Mouse (Mus musculus): ENCODE measurements around the gene Gabrr3. TPM values are rescaled to one million over a fixed set of nuclear protein-coding genes. Genes with fewer than 3 reads are reported as not detected.
"Not testable (repeated sequence)": the region's sequence is repeated elsewhere in the genome, so short reads cannot be mapped to it uniquely, and the experiment has no call there.

Gene Gabrr3
- polyA plus RNA-seq, 1 experiment from 2014 or later: not detected

GRCm38 (mm10) chr16:59427960-59428359 is 20.8 kb downstream of the Gabrr3 start:
- 84% methylated on average over 7 of the region's 7 CpGs for WGBS (ENCODE audit: insufficient replicate concordance)
- H3K4me3 ChIP-seq (ENCODE audit: low read depth, low read length): no peak overlapping the region
- no peak overlapping the region for H3K9ac ChIP-seq (replicated peaks)
- no peak overlapping the region for H3K27ac ChIP-seq (ENCODE audit: low read depth)
- H3K36me3 ChIP-seq (replicated peaks; ENCODE audit: insufficient read depth, low read length): no peaks in the 10 kb centered on the region
- ATAC-seq (no peak), DNase-seq (no peak)
- no peak overlapping the region for H3K4me2 ChIP-seq (ENCODE audit: low read depth, low read length)
- no peaks in the 10 kb centered on the region for H3K4me1 ChIP-seq (ENCODE audit: insufficient read depth)
- H3K9me3 ChIP-seq (ENCODE audit: low read length): no peaks in the 10 kb centered on the region
- TF ChIP-seq CTCF (IDR thresholded peaks at IDR 0.05; ENCODE audit: low read depth) (no peak), EP300 (IDR thresholded peaks at IDR 0.05; ENCODE audit: low read depth) (no peak)
- H3K27me3 ChIP-seq (ENCODE audit: insufficient read depth, low read length): no peaks in the 10 kb centered on the region

DNA sequence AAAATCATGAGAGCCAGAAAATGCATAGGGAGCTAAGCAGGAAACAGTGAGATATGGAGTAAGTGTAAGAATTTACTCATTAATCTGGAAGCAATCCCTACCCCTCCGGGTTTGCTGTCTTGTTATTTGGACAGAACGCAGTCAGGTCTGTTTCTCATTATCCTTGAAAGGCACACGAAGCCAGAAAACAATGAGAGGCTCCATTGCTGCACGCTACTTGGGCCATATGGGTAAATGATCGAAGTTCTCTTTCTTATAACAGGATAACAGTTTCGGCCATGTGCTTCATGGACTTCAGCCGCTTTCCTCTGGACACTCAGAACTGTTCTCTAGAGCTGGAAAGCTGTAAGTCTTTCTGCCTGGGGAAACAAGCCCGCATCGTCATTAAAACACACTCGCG is 26.0 kb downstream of the Gabrr3 start:
- no peak overlapping the region for H3K4me3 ChIP-seq (ENCODE audit: low read depth, low read length)
- H3K9ac ChIP-seq (replicated peaks): no peak overlapping the region
- H3K27me3 ChIP-seq (ENCODE audit: insufficient read depth, low read length): no peaks in the 10 kb centered on the region
- H3K4me2 ChIP-seq (ENCODE audit: low read depth, low read length): no peak overlapping the region
- ATAC-seq: no peak
- 71% methylated on average over 11 of the region's 11 CpGs for WGBS (ENCODE audit: insufficient replicate concordance)
- no peaks in the 10 kb centered on the region for H3K9me3 ChIP-seq (ENCODE audit: low read length)
- H3K4me1 ChIP-seq (ENCODE audit: insufficient read depth): no peaks in the 10 kb centered on the region
- H3K36me3 ChIP-seq (replicated peaks; ENCODE audit: insufficient read depth, low read length): no peaks in the 10 kb centered on the region
- no peak overlapping the region for H3K27ac ChIP-seq (ENCODE audit: low read depth)
- TF ChIP-seq CTCF (IDR thresholded peaks at IDR 0.05; ENCODE audit: low read depth): no peak
- no peak for TF ChIP-seq EP300 (IDR thresholded peaks at IDR 0.05; ENCODE audit: low read depth)
- DNase-seq: no peak

DNA sequence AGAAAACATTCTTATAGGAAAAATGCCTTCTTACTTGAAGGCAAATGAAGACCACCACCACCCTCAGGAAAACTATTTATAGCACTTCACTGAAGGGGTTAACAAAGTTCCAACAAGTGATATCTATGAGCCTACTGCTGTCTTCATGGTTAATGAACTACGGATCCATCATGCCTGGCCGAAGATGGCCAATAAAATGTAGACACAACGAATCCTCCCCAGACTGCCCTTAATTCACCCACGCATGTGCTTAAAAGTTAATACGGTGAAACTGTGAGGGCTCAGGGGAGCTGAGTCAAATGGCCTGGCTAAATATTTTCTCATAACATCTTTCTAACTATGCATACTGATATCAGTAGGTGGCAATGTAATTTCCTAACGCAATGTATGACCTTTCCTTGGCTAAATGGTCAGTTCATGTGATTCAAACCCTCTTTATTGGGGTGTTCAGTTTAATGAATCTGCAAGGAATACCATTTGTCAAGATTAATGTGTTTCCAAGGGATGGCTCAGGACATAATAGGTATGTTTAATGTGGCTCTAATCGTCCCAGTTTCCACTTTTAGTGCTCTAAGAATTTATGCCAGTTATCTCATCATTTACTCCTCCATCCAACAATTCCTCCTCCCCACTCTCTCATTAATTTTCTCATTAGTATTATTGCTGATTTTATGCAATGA is 37.9 kb downstream of the Gabrr3 start:
- Histone ChIP-seq H3K27ac (ENCODE audit: low read depth) (no peak overlapping the region), H3K4me1 (ENCODE audit: insufficient read depth) (no peaks in the 10 kb centered on the region), H3K36me3 (replicated peaks; ENCODE audit: insufficient read depth, low read length) (no peaks in the 10 kb centered on the region), H3K4me3 (ENCODE audit: low read depth, low read length) (no peak overlapping the region), H3K4me2 (ENCODE audit: low read depth, low read length) (no peak overlapping the region), H3K27me3 (ENCODE audit: insufficient read depth, low read length) (no peaks in the 10 kb centered on the region), H3K9me3 (ENCODE audit: low read length) (no peaks in the 10 kb centered on the region), H3K9ac (replicated peaks) (no peak overlapping the region)
- DNase-seq (no peak), ATAC-seq (no peak)
- WGBS (ENCODE audit: insufficient replicate concordance): 77% methylated on average over 7 of the region's 7 CpGs
- TF ChIP-seq EP300 (IDR thresholded peaks at IDR 0.05; ENCODE audit: low read depth) (no peak), CTCF (IDR thresholded peaks at IDR 0.05; ENCODE audit: low read depth) (no peak)

DNA sequence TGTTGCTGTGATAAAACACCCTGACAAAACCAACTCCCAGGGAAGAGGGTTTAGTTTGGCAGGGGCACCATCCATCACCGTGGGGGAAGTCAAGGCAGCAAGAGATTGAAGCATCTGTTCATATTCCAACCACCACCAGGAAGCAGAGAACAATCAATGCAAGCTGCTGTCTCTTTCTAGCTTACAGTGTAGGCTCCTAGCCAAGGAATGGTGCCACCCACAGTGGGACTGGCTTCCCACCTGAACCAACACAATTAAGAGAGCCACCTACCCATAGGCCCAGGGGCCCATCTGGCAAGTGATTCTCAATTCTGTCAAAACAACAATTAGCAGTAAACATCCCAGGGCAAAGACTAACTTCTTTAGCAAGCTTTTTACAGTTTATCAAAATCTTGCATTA is 41.0 kb downstream of the Gabrr3 start:
- ATAC-seq: no peak

DNA sequence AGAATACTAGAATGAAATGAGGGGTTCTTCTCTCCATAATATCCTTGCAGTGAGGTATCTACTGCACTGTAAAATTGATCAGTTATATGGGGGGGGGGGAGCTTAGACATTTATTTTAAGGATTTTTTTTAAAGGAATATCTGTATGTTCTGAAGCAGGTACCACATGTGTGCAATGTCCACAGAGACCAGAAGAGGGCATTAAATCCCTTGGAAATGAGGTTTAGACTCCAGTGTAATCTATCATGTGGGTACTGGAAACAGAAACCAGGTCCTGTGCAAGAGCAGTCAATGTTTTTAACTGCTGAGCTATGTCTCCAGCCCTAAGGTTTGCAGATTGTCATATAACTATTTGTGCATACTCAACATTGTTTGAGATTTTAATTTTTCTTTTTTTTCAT is 42.0 kb downstream of the Gabrr3 start:
- Histone ChIP-seq H3K27ac (ENCODE audit: low read depth) (no peak overlapping the region), H3K36me3 (replicated peaks; ENCODE audit: insufficient read depth, low read length) (no peaks in the 10 kb centered on the region), H3K27me3 (ENCODE audit: insufficient read depth, low read length) (no peaks in the 10 kb centered on the region), H3K4me1 (ENCODE audit: insufficient read depth) (no peaks in the 10 kb centered on the region), H3K9me3 (ENCODE audit: low read length) (no peaks in the 10 kb centered on the region), H3K4me2 (ENCODE audit: low read depth, low read length) (no peak overlapping the region), H3K4me3 (ENCODE audit: low read depth, low read length) (no peak overlapping the region), H3K9ac (replicated peaks) (no peak overlapping the region)
- DNase-seq (no peak), ATAC-seq (no peak)
- peak; percentile 21; the same call in 1 of the 2 replicates for TF ChIP-seq CTCF (IDR thresholded peaks at IDR 0.05; ENCODE audit: low read depth)
- no peak for TF ChIP-seq EP300 (IDR thresholded peaks at IDR 0.05; ENCODE audit: low read depth)

More for the DNA sequence above, 41.0 kb downstream of the Gabrr3 start:
- Histone ChIP-seq H3K4me2 (ENCODE audit: low read depth, low read length) (no peak overlapping the region), H3K9me3 (ENCODE audit: low read length) (no peaks in the 10 kb centered on the region), H3K27ac (ENCODE audit: low read depth) (no peak overlapping the region), H3K4me1 (ENCODE audit: insufficient read depth) (no peaks in the 10 kb centered on the region), H3K27me3 (ENCODE audit: insufficient read depth, low read length) (no peaks in the 10 kb centered on the region), H3K36me3 (replicated peaks; ENCODE audit: insufficient read depth, low read length) (no peaks in the 10 kb centered on the region), H3K4me3 (ENCODE audit: low read depth, low read length) (no peak overlapping the region), H3K9ac (replicated peaks) (no peak overlapping the region)
- TF ChIP-seq CTCF (IDR thresholded peaks at IDR 0.05; ENCODE audit: low read depth) (no peak), EP300 (IDR thresholded peaks at IDR 0.05; ENCODE audit: low read depth) (no peak)
- DNase-seq: no peak
- WGBS (ENCODE audit: insufficient replicate concordance): 56% methylated on average over 1 of the region's 1 CpGs

DNA sequence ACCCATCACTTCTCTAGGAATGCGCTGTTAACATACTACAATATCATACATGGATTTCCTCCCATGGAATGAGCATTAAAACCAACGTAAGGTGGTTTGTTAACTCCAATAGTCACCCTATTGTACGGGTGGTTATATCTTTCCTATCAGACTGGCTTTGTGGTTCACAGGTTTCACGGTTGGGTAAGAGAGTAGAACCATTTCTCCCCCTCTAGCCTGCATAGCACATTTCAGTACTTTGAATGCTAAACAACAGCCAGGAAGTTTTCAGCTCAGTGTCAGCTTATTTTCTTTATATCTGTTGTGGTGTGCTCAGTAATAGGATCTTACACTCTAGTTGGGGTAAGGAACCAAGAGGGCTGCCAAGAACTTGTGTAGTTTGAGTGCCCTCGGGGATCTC is 44.7 kb downstream of the Gabrr3 start:
- WGBS (ENCODE audit: insufficient replicate concordance): 60% methylated on average over 5 of the region's 5 CpGs
- H3K9ac ChIP-seq (replicated peaks): no peak overlapping the region
- no peaks in the 10 kb centered on the region for H3K36me3 ChIP-seq (replicated peaks; ENCODE audit: insufficient read depth, low read length)
- H3K9me3 ChIP-seq (ENCODE audit: low read length): no peaks in the 10 kb centered on the region
- no peak overlapping the region for H3K4me3 ChIP-seq (ENCODE audit: low read depth, low read length)
- H3K27ac ChIP-seq (ENCODE audit: low read depth): no peak overlapping the region
- H3K4me1 ChIP-seq (ENCODE audit: insufficient read depth): no peaks in the 10 kb centered on the region
- TF ChIP-seq CTCF (IDR thresholded peaks at IDR 0.05; ENCODE audit: low read depth) (no peak), EP300 (IDR thresholded peaks at IDR 0.05; ENCODE audit: low read depth) (no peak)
- H3K4me2 ChIP-seq (ENCODE audit: low read depth, low read length): no peak overlapping the region
- H3K27me3 ChIP-seq (ENCODE audit: insufficient read depth, low read length): no peaks in the 10 kb centered on the region
- ATAC-seq (no peak), DNase-seq (no peak)

DNA sequence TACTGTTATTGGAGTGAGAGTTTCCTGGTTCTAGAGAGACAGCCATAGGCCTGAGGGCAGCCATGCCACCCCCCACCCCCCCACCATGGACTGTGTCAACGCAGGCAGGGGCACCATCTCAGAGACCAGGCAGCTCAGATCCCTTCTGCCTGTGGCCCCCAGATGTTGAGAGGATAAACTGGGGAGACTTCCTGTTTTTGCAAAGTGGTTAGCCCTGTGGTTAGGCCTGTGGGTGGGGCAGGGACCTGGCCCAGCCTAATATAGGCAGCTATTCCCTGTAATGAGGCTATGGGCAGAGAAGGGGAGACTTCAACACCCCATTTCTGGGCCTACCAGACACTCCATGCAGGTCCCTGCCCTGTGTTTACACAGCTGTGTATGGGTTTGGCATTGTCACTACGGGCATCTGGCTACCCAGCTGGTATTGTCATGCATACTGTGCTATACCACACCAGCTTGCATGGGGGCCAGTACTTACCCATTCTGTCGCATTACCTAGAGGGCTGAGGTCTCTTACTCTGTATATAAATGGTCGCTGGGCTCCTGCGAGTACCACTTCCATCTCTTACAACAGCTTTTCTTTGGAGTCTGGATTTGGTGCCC is 52.2 kb downstream of the Gabrr3 start:
- 47% methylated on average over 5 of the region's 5 CpGs for WGBS (ENCODE audit: insufficient replicate concordance)
- not testable (repeated sequence) for H3K36me3 ChIP-seq (replicated peaks; ENCODE audit: insufficient read depth, low read length); H3K4me1 ChIP-seq (ENCODE audit: insufficient read depth); H3K27ac ChIP-seq (ENCODE audit: low read depth); H3K4me2 ChIP-seq (ENCODE audit: low read depth, low read length); H3K9me3 ChIP-seq (ENCODE audit: low read length); H3K4me3 ChIP-seq (ENCODE audit: low read depth, low read length); H3K9ac ChIP-seq (replicated peaks); H3K27me3 ChIP-seq (ENCODE audit: insufficient read depth, low read length)
- ATAC-seq: peak; percentile 87
- DNase-seq: peak; percentile 16
